Mouse (Mus musculus): ENCODE data around the gene 9530068E07Rik. TPM values are rescaled to one million over a fixed set of nuclear protein-coding genes. Genes with fewer than 3 reads are reported as not detected.
"Not testable (repeated sequence)": the region's sequence is repeated elsewhere in the genome, so short reads cannot be mapped to it uniquely, and the experiment has no call there.

The 9530068E07Rik gene
- polyA plus RNA-seq (2016; fragmentation: Nextera tagmentation; extraction: Ambion mirVana), result 157 and 163 TPM in 2 replicates

DNA sequence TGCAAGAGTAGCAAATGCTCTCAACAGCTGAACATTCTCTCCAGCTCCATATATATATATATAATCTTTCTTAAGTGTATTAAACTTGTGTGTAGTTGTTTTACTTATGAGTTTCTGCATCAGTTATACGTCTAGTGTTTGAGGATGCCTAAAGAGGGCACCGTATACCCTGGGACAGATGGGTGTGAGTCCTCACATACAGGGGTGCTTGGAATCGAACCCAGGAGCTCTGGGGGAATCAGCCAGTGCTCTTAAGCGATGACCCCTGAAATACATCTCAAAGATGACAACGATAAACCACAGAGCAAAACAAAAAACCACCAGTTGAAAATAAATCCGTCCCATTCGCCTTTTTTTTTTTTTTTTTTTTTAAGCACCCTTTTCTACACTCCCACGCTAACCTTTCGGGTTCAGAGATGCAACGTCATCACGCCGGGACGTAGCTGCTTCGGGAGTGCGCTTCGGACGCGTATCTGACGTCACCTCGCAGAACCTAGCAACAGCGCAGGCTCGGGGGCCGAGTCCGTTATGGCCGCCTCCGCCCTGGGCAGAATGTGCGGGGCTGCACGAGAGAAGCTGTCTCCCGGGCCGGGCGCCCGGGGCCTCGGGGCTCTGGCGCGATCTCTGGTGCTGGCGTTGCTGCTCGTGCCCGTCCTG, at the start of gene 9530068E07Rik:
Gene 9530068E07Rik, plus strand, starts transcription at position 489 of the 657 bp plus-strand sequence.
- 2% methylated on average over 38 of the region's 38 CpGs for WGBS
- Histone ChIP-seq H3K27ac (peak within 1 kb of the TSS; percentile 98), H3K27me3 (ENCODE audit: low read depth, poor library complexity, severe bottlenecking) (no peaks in the 10 kb centered on the region), H3K9me3 (replicated peaks) (no peaks in the 10 kb centered on the region), H3K4me1 (peaks cover 12% of the 10 kb centered on the region; the same call in 1 of the 2 replicates), H3K36me3 (peaks cover 22% of the 10 kb centered on the region), H3K4me3 (peak within 1 kb of the TSS; percentile 99)
- peak; percentile 95 for DNase-seq (ENCODE audit: low spot score)

DNA sequence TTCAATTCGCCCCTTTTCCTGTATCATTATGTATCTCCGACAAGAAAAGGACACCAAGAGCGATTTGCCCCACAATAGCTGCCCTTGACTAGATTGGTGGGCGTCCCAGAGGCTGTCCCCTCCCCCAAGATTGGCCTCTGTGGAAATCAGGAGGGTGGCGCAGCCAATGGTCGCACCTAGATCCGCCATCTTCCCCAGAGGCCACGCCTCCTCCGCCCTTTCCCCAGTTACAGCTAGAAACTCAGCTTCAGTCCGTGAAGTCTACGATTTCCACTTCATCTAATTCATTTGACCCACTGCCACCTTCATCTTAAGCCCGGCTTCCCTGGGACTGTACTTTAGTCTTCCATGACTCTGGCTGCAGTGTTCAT, 49.6 kb upstream of the 9530068E07Rik start:
- 4% methylated on average over 12 of the region's 12 CpGs for WGBS

DNA sequence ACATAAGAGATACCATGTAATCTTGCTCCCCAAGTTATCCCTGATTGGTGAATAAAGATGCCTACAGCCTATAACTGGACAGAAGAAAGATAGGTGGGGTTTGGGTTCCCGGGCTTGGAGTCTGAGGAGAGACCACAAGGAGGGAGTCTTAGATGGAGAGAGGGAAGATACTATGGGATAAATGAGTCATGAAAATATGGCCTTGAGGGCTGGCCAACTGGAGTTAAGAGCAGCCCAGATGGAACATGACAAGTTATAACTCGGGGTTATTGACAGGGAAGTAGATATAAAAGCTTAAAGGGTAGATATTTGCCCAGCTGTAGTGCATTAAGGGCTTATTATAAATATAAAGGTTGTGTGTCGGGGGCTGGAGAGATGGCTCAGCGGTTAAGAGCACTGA, 48.1 kb upstream of the 9530068E07Rik start:
- Histone ChIP-seq H3K27ac (no peak overlapping the region), H3K9me3 (replicated peaks) (no peaks in the 10 kb centered on the region), H3K4me1 (peaks cover 33% of the 10 kb centered on the region), H3K27me3 (ENCODE audit: low read depth, poor library complexity, severe bottlenecking) (no peaks in the 10 kb centered on the region), H3K4me3 (no peak overlapping the region), H3K36me3 (no peaks in the 10 kb centered on the region)
- WGBS, result 93% methylated on average over 4 of the region's 4 CpGs
- DNase-seq (ENCODE audit: low spot score), result no peak

More for the DNA sequence above, 49.6 kb upstream of the 9530068E07Rik start:
- Histone ChIP-seq H3K4me1 (peaks cover 31% of the 10 kb centered on the region), H3K4me3 (peak overlapping the region; percentile 45), H3K36me3 (no peaks in the 10 kb centered on the region), H3K9me3 (replicated peaks) (no peaks in the 10 kb centered on the region), H3K27ac (peak overlapping the region; percentile 73), H3K27me3 (ENCODE audit: low read depth, poor library complexity, severe bottlenecking) (no peaks in the 10 kb centered on the region)
- DNase-seq (ENCODE audit: low spot score), result peak; percentile 66

DNA sequence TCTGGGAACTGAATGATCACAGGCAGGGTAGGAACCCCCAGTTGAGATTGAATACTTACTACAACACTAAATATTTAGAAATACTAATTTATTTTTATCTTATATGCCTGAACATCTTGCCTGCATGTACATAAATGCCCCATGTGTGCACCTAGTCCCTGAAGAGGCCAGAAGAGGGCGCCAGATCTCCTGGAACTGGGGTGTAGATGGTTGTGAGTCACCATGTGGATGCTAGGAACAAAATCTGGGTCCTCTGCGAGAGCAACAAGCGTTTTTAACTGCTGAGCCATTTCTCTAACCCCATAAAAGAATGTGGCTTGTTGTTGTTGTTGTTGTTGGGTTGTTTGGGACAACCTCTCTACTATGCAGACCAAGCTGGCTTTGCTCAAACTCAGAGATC, 47.5 kb upstream of the 9530068E07Rik start:
- Histone ChIP-seq H3K27me3 (ENCODE audit: low read depth, poor library complexity, severe bottlenecking) (no peaks in the 10 kb centered on the region), H3K9me3 (replicated peaks) (no peaks in the 10 kb centered on the region), H3K27ac (no peak overlapping the region), H3K36me3 (no peaks in the 10 kb centered on the region), H3K4me1 (peaks cover 33% of the 10 kb centered on the region), H3K4me3 (no peak overlapping the region)
- no peak for DNase-seq (ENCODE audit: low spot score)
- 65% methylated on average over 3 of the region's 3 CpGs for WGBS

DNA sequence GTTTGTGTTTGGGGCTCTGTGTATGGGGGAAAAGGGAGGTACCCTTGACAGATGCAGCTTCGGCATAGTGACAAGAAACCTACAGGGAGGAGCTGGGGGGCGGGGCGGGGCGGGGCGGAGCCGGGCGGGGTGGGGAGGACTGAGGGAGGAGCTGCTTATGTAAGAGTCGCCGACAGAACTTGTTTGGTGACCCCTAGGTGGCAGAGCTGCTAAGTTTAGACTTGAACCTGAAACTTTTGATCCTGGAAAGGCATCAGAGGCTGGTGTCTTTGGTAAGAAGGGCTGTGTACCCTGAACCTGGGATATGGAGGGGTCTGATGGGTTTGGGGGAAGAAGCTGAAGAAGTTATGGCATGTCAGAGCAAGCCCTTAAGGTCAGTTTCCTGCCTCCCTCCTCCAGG, 45.3 kb upstream of the 9530068E07Rik start:
- Histone ChIP-seq H3K9me3 (replicated peaks) (no peaks in the 10 kb centered on the region), H3K27ac (no peak overlapping the region), H3K27me3 (ENCODE audit: low read depth, poor library complexity, severe bottlenecking) (no peaks in the 10 kb centered on the region), H3K4me3 (no peak overlapping the region), H3K36me3 (no peaks in the 10 kb centered on the region), H3K4me1 (peaks cover 27% of the 10 kb centered on the region)
- DNase-seq (ENCODE audit: low spot score), result peak; percentile 60
- 0% methylated on average over 9 of the region's 9 CpGs for WGBS

DNA sequence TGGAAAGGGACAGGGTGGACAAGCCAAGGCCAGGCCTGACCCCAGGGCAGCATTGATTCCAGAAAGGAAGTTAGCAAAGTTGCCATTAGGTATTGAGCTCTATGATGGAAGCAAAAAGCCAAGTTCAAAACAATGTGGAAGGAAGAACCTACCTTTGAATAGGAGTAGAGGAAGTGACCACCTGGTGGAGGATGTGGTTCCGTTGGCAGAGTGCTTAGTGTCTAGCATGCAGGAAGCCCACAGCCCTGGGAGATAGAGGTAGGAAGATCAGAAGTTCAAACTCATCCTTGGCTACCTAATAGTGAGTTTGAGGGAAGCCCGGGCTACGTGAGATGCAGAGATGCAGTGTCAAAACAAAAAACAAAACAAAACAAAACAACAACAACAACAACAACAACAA, 44.0 kb upstream of the 9530068E07Rik start:
- Histone ChIP-seq H3K4me1 (peaks cover 17% of the 10 kb centered on the region), H3K27me3 (ENCODE audit: low read depth, poor library complexity, severe bottlenecking) (no peaks in the 10 kb centered on the region), H3K9me3 (replicated peaks) (no peaks in the 10 kb centered on the region), H3K27ac (no peak overlapping the region), H3K4me3 (no peak overlapping the region), H3K36me3 (0 out of 2 replicates have a peak, but pooled peaks cover 2% of the 10 kb centered on the region)
- WGBS, result 95% methylated on average over 3 of the region's 3 CpGs
- no peak for DNase-seq (ENCODE audit: low spot score)

DNA sequence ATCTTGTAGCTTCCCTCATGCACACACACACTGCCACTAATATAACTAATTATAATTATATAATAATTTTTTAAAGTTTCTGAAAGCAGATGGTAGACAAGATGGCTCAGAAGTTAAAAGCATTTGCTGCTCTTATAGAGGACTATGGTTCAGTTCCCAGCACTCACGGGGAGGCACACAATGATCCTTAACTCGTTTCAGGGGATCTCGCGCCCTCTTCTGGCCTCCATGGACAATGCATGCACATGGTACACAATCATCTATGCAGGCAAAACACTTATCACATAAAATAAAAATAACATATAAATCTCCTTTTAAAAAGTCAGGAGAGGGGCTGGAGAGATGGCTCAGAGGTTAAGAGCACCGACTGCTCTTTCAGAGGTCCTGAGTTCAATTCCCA, 41.6 kb upstream of the 9530068E07Rik start:
- H3K27ac ChIP-seq, result no peak overlapping the region
- no peak for DNase-seq (ENCODE audit: low spot score)
- H3K4me3 ChIP-seq, result no peak overlapping the region
- peaks cover 26% of the 10 kb centered on the region for H3K4me1 ChIP-seq
- 86% methylated on average over 5 of the region's 5 CpGs for WGBS
- H3K9me3 ChIP-seq (replicated peaks), result no peaks in the 10 kb centered on the region
- H3K27me3 ChIP-seq (ENCODE audit: low read depth, poor library complexity, severe bottlenecking), result no peaks in the 10 kb centered on the region
- H3K36me3 ChIP-seq, result 0 out of 2 replicates have a peak, but pooled peaks cover 2% of the 10 kb centered on the region

DNA sequence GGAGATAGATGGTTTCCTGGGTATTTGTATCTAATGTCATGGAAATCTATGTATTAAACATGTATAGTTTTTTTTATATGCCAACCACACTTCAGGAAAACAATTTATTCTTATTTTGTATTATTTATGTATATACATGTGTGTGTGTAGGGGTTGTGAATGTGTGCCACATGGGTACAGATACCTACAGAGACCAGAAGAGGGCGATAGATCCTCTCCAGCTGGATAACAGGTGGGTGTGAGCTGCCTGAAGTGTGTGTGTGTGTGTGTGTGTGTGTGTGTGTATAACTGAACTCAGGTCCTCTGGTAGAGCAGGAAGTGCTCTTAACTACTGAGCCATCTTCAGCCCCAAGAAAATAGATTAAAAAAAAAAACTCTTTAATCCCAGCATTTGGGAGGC, 40.6 kb upstream of the 9530068E07Rik start:
- no peak overlapping the region for H3K27ac ChIP-seq
- no peaks in the 10 kb centered on the region for H3K9me3 ChIP-seq (replicated peaks)
- H3K4me3 ChIP-seq, result no peak overlapping the region
- no peak for DNase-seq (ENCODE audit: low spot score)
- H3K36me3 ChIP-seq, result 0 out of 2 replicates have a peak, but pooled peaks cover 2% of the 10 kb centered on the region
- H3K4me1 ChIP-seq, result peaks cover 30% of the 10 kb centered on the region
- no peaks in the 10 kb centered on the region for H3K27me3 ChIP-seq (ENCODE audit: low read depth, poor library complexity, severe bottlenecking)
- 86% methylated on average over 1 of the region's 1 CpGs for WGBS

DNA sequence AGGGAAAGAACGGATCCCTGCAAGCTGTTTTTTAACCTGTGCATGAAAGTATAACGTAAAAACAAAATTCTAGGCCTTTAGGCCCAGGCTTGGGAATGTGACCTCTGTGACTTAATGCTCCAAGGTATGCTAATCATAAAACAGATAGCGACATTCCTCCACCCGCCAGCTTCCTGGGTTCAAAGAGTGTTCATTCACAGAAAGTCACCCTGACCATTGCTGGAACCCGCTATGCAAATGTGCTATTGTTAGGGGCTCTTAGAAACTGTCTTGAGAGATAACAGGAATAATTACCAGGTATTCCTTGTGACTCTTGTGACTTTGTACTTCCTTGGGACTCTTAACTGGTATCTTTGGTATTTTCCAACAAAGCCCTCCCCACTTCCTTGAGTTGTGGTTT, 39.1 kb upstream of the 9530068E07Rik start:
- WGBS, result 94% methylated on average over 5 of the region's 5 CpGs
- H3K4me1 ChIP-seq, result peaks cover 25% of the 10 kb centered on the region
- not testable (repeated sequence) for H3K27me3 ChIP-seq (ENCODE audit: low read depth, poor library complexity, severe bottlenecking); DNase-seq (ENCODE audit: low spot score); H3K9me3 ChIP-seq (replicated peaks); H3K4me3 ChIP-seq; H3K36me3 ChIP-seq; H3K27ac ChIP-seq

DNA sequence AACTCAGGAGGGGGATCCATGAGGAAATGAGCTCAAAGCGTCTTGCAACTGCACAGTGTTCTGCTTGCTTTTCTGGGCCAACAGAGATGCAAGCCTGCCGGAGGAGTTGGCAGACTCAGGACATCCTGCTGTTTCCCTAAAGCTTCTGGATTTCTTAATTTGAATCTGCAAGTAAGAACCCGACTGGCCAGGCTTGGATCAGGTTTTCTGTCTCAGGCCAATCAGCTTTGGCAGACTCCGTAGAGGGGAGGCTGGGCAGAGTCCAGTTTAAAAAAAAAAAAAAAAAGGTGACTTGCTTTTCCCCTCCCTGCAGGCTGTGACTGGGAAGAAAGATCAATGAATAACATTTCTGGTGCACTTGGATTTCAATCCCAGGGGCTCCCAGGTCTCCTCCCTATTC, 37.7 kb upstream of the 9530068E07Rik start:
- Histone ChIP-seq H3K36me3 (0 out of 2 replicates have a peak, but pooled peaks cover 2% of the 10 kb centered on the region), H3K4me1 (peaks cover 36% of the 10 kb centered on the region), H3K9me3 (replicated peaks) (no peaks in the 10 kb centered on the region), H3K27ac (0 out of 2 replicates have a peak overlapping the region, but pooled peaks have one; percentile 50), H3K4me3 (peak overlapping the region; percentile 35), H3K27me3 (ENCODE audit: low read depth, poor library complexity, severe bottlenecking) (no peaks in the 10 kb centered on the region)
- 51% methylated on average over 4 of the region's 4 CpGs for WGBS
- DNase-seq (ENCODE audit: low spot score), result no peak

DNA sequence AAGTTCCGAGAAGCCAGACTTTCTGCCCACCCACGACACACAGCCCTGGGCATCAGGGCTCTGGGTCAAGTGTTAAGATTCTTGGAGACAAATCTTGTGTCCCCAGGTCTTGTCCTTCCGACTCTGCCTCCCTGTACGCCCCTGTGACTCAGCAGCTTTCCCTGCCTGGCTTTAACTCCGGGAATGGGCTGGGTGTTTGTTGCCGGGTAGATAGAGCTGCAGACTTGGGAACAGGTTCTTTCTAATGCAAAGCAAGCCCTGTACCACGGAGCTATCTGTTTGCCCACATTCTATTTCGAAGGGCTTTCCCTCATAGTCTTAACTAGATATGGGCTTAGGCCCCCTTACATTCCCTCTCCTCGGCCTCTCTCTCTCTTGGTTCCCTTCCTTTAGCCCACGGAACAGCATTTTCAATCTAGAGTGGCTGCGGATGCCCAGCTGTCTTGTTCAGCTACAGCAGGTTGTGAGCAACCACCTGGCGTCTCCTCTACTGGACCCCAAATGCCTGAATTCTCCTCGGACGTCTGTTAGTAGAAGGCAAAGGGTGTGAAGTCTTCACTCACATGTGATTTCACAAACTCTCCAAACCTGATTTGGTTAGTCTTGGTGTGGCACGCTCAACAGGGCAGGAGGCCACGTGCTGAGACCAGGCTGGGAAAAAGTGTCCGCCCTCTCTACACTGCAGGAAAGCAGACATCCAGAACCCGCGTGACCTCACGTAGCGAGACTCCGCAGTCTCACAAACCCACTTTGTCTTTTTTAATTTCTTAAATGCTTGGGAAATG, 36.4 kb upstream of the 9530068E07Rik start:
- 14% methylated on average over 22 of the region's 22 CpGs for WGBS
- no peaks in the 10 kb centered on the region for H3K27me3 ChIP-seq (ENCODE audit: low read depth, poor library complexity, severe bottlenecking)
- no peak for DNase-seq (ENCODE audit: low spot score)
- H3K9me3 ChIP-seq (replicated peaks), result no peaks in the 10 kb centered on the region
- peak overlapping the region; percentile 95 for H3K27ac ChIP-seq
- peak overlapping the region; percentile 75 for H3K4me3 ChIP-seq
- peaks cover 50% of the 10 kb centered on the region for H3K4me1 ChIP-seq
- 0 out of 2 replicates have a peak, but pooled peaks cover 2% of the 10 kb centered on the region for H3K36me3 ChIP-seq

DNA sequence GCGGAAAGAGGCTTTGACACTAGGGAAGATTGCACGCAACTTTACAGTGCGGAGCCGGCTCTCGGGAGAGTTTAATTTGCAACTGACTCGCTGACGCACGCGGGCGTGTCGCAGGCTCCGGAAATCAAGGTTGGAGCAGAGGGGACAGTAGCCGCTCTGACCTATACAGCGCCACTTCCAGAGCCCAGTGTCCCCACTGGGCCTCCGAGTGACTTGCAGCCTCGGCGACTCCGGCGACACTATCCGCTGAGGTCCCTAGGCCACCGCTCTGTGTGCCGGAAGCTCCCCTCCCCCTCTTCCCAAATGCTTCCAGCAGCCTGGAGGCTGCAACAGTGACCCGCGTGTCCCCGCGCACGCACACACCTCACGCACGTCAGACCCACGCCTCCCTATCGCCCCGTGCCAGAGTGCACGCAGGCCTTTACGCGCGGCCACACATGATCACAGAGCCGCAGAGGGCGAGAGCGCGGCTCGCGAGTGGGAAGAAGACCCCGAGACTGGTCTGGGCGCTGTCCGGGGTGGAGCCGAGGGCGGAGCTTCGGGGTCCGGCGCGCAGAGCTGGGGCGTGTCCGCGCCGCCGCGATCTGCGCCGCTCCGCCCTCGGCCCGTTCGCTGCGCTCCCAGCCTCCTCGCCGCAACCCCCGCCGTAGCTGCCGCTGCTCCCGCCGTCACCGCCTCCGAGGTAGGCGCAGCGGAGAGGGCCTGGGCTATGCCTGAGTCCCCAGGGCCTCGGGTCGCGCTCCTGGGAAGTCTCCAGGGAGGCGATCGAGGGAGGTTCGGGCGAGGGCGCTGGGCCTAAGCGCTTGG, 35.6 kb upstream of the 9530068E07Rik start, which contains the start of gene Vdac1:
Gene Vdac1, plus strand, starts transcription at position 390 of the 807 bp plus-strand sequence.
- DNase-seq (ENCODE audit: low spot score), result peak; percentile 89
- H3K27me3 ChIP-seq (ENCODE audit: low read depth, poor library complexity, severe bottlenecking), result no peaks in the 10 kb centered on the region
- H3K4me3 ChIP-seq, result peak within 1 kb of the TSS; percentile 75
- WGBS, result under 1% methylated on average over 84 of the region's 84 CpGs
- 0 out of 2 replicates have a peak, but pooled peaks cover 2% of the 10 kb centered on the region for H3K36me3 ChIP-seq
- peak within 1 kb of the TSS; percentile 95 for H3K27ac ChIP-seq
- peaks cover 56% of the 10 kb centered on the region for H3K4me1 ChIP-seq
- no peaks in the 10 kb centered on the region for H3K9me3 ChIP-seq (replicated peaks)
